Mouse (Mus musculus) liver, embryonic 16.5 days (tissue): ENCODE results near the gene Traf7. TPM values are rescaled to one million over a fixed set of nuclear protein-coding genes. Genes with fewer than 3 reads are reported as not detected.

ENCODE experiments used
- ATAC-seq: fragments of 200-750 bp; cut with Nextera tagmentation; 2 replicates; pipeline ENCODE4 v1.8.0; 2017; ENCODE audit warnings: low read depth, mild to moderate bottlenecking, moderate number of reproducible peaks, moderate library complexity
- H3K27ac ChIP-seq: fragments of 300-500 bp; sonication (generic); 2 replicates; pipeline ENCODE4 v1.5.1; 2014; ENCODE audit warnings: mild to moderate bottlenecking, low read length
- H3K27me3 ChIP-seq: fragments of 300-500 bp; sonication (generic); 2 replicates; pipeline ENCODE4 v1.6.1; 2014; ENCODE audit warnings: low read depth, low read length, mixed read lengths; ENCODE audit not compliant: control insufficient read depth, insufficient read depth
- H3K36me3 ChIP-seq: fragments of 300-500 bp; sonication (generic); 2 replicates; pipeline ENCODE4 v1.6.1; 2014; ENCODE audit warnings: mild to moderate bottlenecking; ENCODE audit not compliant: control insufficient read depth, insufficient read depth
- H3K4me1 ChIP-seq: fragments of 300-500 bp; sonication (generic); 2 replicates; pipeline ENCODE4 v1.6.1; 2014; ENCODE audit warnings: low read depth, low read length, mixed read lengths; ENCODE audit not compliant: control insufficient read depth
- H3K4me2 ChIP-seq: fragments of 300-500 bp; sonication (generic); 2 replicates; pipeline ENCODE4 v1.6.1; 2014; ENCODE audit warnings: low read depth, low read length, mixed read lengths
- H3K4me3 ChIP-seq: fragments of 300-500 bp; sonication (generic); 2 replicates; pipeline ENCODE4 v1.5.1; 2014; ENCODE audit warnings: low read depth, mild to moderate bottlenecking, low read length
- H3K9ac ChIP-seq: fragments of 300-500 bp; sonication (generic); 2 replicates; pipeline ENCODE4 v1.6.1; 2014; ENCODE audit warnings: low read depth, low read length
- H3K9me3 ChIP-seq: fragments of 300-500 bp; sonication (generic); replicated peaks from 2 replicates; pipeline ENCODE4 v1.6.1; 2016; ENCODE audit warnings: low read length; ENCODE audit not compliant: control insufficient read depth
- WGBS: fragments of 180-500 bp; shearing (Covaris S2); extraction: QIAGEN DNeasy Blood & Tissue Kit; methylation state at CpG from one replicate; pipeline ENCODE4 v1.1.7; 2014; ENCODE audit not compliant: insufficient replicate concordance; 5-methylcytosine and 5-hydroxymethylcytosine counted together
- polyA plus RNA-seq: library from polyadenylated mRNA; unstranded; fragments of >200 nt; fragmentation: Nextera tagmentation; extraction: Ambion mirVana; gene quantifications from 2 replicates; pipeline ENCODE4 v1.2.1, GENCODE M21; 2015

Gene Traf7
- polyA plus RNA-seq, 1 experiment from 2014 or later, result 29.6 TPM

- H3K27ac ChIP-seq, result no peak overlapping the region
- H3K27me3 ChIP-seq, result no peaks in the 10 kb centered on the region
- no peaks in the 10 kb centered on the region for H3K36me3 ChIP-seq
- no peaks in the 10 kb centered on the region for H3K9me3 ChIP-seq
- ATAC-seq, result no peak
- no peak overlapping the region for H3K4me2 ChIP-seq
- WGBS, result 53% methylated on average over 5 of the region's 5 CpGs
- peaks cover 13% of the 10 kb centered on the region for H3K4me1 ChIP-seq
- no peak overlapping the region for H3K9ac ChIP-seq
- no peak overlapping the region for H3K4me3 ChIP-seq
Measured at GRCm38 (mm10) chr17:24563638-24564037, 35.9 kb upstream of the Traf7 start.

DNA sequence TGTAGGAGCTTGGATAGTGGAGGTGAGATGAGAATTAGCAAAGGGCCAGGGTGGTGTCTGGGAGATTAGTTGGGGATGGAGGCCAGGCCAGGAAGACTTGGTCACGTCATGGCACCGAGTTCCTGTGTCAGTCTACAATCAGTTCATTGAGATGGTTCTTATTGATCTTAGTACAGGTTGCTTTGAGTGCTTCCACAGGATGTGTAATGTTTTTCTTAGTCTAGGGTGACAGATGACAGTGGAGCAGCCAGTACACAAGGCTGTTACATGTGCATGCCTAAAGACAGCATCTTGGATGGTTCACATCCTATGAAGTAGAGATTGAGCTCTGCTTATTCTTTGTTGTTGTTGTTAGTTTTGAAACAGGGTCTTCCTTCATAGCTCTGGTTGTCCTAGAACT lies 33.9 kb upstream of the Traf7 start:
- Histone ChIP-seq H3K36me3 (no peaks in the 10 kb centered on the region), H3K27ac (no peak overlapping the region), H3K4me1 (peaks cover 3% of the 10 kb centered on the region), H3K9ac (no peak overlapping the region), H3K4me2 (no peak overlapping the region), H3K9me3 (no peaks in the 10 kb centered on the region), H3K27me3 (no peaks in the 10 kb centered on the region), H3K4me3 (no peak overlapping the region)
- ATAC-seq, result no peak
- WGBS, result 63% methylated on average over 2 of the region's 2 CpGs

DNA sequence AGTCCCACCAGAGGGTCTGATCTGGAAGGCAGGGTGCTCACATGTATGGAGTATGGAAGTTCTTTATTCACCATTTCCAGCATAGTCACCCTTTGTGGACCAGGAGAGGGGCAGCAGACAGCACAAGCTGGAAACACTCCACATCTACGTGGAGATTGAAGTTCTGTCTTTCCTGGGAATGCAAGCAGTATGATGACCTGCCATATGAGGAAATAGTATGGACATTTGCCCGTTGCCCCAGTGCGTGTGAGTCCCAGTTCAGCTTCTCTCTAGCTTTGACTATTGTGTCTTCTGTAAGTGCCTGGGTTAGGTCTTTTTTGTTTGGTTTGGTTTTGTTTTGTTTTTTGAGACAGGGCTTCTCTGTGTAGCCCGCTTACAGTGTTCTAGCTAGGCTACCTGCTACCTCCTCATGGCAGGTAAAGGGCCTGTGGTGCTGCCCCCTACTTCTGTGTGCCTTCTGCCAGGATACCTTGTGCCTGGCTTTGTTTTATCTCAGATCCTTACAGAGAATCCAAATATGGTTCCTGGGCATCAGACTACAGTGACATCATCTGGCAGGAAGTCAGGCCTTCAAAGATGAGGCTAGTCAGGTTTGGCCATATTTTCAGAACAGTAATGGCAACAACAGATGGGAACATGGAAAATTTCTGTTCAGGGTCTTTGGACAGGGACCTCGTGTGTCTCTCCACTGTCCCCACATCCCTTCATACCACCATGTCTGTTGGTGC lies 32.7 kb upstream of the Traf7 start:
- H3K4me2 ChIP-seq, result no peak overlapping the region

DNA sequence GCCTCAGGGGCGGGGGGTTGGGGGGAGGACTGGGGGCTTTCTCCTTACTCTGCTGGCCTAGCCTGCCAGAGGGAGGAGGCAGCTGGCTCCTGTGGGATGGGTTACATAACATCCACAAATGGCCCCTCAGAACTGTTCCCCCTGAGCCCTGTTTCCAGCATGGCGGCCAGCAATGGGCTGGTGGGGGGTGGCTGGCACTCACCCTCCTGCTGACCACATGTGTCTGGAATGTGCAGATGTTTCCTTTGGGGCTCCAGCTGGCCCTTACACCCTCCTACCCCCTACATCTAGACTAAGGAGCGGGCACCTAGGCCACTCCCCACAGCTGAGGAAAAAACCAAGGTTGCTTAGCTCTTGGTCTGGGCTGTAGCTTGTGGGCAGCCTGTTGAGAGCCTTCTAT lies 31.4 kb upstream of the Traf7 start:
- 47% methylated on average over 3 of the region's 3 CpGs for WGBS
- 0 out of 2 replicates have a peak, but pooled peaks have one; percentile 11 for ATAC-seq
- 0 out of 2 replicates have a peak overlapping the region, but pooled peaks have one; percentile 8 for H3K27ac ChIP-seq
- no peak overlapping the region for H3K4me3 ChIP-seq
- no peaks in the 10 kb centered on the region for H3K27me3 ChIP-seq
- no peaks in the 10 kb centered on the region for H3K36me3 ChIP-seq
- H3K9me3 ChIP-seq, result no peaks in the 10 kb centered on the region
- no peaks in the 10 kb centered on the region for H3K4me1 ChIP-seq
- no peak overlapping the region for H3K9ac ChIP-seq
- no peak overlapping the region for H3K4me2 ChIP-seq

More for the DNA sequence above, 32.7 kb upstream of the Traf7 start:
- Histone ChIP-seq H3K27ac (no peak overlapping the region), H3K9ac (no peak overlapping the region), H3K9me3 (no peaks in the 10 kb centered on the region), H3K4me1 (no peaks in the 10 kb centered on the region), H3K36me3 (no peaks in the 10 kb centered on the region), H3K27me3 (no peaks in the 10 kb centered on the region), H3K4me3 (no peak overlapping the region)
- WGBS, result 74% methylated on average over 5 of the region's 5 CpGs
- ATAC-seq, result no peak

DNA sequence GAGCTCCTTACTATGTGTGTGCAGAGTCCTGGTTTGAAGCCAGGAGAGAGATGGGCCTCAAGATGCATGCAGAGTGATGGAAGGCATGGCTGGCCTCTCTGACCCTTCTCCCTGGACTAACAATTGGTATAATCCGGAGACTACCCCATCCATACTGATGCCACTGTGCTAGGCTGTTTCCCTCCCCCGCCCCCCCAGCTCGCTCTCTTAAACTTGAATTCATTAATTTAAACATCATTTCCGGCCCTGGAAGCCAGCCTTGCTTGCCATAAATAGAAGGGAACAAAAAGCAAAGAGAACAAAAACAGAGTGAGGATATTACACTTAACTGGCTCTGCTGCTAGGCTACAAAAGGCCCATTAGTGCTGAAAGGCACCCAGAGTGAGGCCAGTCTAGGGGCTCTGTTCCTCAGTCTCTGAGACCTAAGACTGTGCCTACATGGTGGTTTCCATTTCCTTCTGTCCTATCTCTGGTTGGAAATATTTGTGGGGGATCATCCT lies 30.9 kb upstream of the Traf7 start:
- no peaks in the 10 kb centered on the region for H3K4me1 ChIP-seq
- H3K9ac ChIP-seq, result no peak overlapping the region
- 49% methylated on average over 4 of the region's 4 CpGs for WGBS
- H3K9me3 ChIP-seq, result no peaks in the 10 kb centered on the region
- no peaks in the 10 kb centered on the region for H3K27me3 ChIP-seq
- 0 out of 2 replicates have a peak overlapping the region, but pooled peaks have one; percentile 8 for H3K27ac ChIP-seq
- no peaks in the 10 kb centered on the region for H3K36me3 ChIP-seq
- no peak overlapping the region for H3K4me3 ChIP-seq
- ATAC-seq, result no peak
- no peak overlapping the region for H3K4me2 ChIP-seq

GRCm38 (mm10) chr17:24557091-24557490 lies 29.4 kb upstream of the Traf7 start:
- H3K27ac ChIP-seq, result no peak overlapping the region
- no peak overlapping the region for H3K9ac ChIP-seq
- H3K4me1 ChIP-seq, result no peaks in the 10 kb centered on the region
- no peak overlapping the region for H3K4me3 ChIP-seq
- WGBS, result 73% methylated on average over 7 of the region's 7 CpGs
- no peaks in the 10 kb centered on the region for H3K9me3 ChIP-seq
- no peak for ATAC-seq
- H3K36me3 ChIP-seq, result no peaks in the 10 kb centered on the region
- no peak overlapping the region for H3K4me2 ChIP-seq
- H3K27me3 ChIP-seq, result no peaks in the 10 kb centered on the region

DNA sequence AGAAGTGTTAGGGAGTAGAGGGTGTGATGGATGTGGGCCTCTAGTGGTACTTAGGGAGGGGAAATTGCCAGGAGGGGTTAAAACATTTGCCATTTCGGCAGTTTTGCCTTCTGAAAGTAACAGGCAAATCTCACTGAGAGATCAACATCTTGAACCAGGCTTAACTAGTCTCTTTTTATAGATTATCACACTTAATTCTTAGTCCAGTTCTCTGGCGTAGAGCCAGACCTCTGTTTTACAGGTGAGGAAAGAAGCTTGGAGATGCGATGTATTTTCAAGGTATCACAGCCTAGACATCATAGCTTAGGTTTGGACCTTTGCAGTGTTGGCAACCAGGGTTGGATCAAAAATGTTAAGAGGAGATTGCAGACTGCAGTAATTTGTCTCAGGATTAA lies 23.3 kb upstream of the Traf7 start:
- no peak overlapping the region for H3K27ac ChIP-seq
- no peaks in the 10 kb centered on the region for H3K36me3 ChIP-seq
- WGBS, result 51% methylated on average over 3 of the region's 3 CpGs

DNA sequence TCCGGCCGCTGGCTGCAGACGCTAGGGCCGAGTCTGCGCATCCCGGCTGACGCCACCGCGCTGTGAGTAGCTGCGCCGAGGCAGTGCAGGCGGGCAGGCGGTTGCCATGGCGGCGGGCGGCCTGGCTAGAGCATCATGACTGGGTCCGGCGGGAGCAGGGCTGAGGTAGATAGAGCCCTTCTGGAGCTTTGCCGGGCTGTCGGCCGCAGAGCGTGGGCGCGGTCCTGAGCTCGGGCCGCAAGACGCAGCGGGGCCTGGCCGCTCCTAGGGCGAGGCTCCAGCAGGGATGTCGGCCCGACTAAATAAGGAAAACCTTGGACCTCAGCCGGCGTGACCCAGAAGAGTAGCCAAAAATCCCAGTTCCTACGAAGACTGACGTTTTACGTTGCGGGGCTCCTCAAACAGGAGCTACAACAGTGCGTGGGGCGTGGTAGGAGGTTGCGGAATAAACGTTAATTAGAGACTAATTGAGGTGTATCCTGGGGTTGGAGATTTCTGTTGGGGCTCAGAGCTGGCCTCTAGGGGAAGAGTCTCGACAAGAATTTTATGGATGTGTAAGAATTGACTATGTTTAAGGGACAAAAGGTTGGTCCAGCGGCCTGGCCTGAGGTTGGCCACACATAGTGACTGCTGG lies 22.8 kb upstream of the Traf7 start:
- Histone ChIP-seq H3K4me1 (peaks cover 24% of the 10 kb centered on the region), H3K4me3 (peak overlapping the region; percentile 80), H3K36me3 (no peaks in the 10 kb centered on the region), H3K9ac (peak overlapping the region; percentile 85), H3K27ac (peak overlapping the region; percentile 91), H3K9me3 (no peaks in the 10 kb centered on the region), H3K27me3 (no peaks in the 10 kb centered on the region), H3K4me2 (peak overlapping the region; percentile 100)
- WGBS, result 2% methylated on average over 44 of the region's 44 CpGs
- peak; percentile 60 for ATAC-seq

More for the DNA sequence above, 23.3 kb upstream of the Traf7 start:
- no peaks in the 10 kb centered on the region for H3K27me3 ChIP-seq
- ATAC-seq, result no peak
- H3K9me3 ChIP-seq, result no peaks in the 10 kb centered on the region
- peak overlapping the region; percentile 80 for H3K4me3 ChIP-seq
- peak overlapping the region; percentile 100 for H3K4me2 ChIP-seq
- peak overlapping the region; percentile 85 for H3K9ac ChIP-seq
- H3K4me1 ChIP-seq, result peaks cover 24% of the 10 kb centered on the region
